Mouse (Mus musculus) megakaryocyte, embryonic 14.5 days (primary cell): Measurements from ENCODE around the gene Psme3. TPM values are rescaled to one million over a fixed set of nuclear protein-coding genes. Genes with fewer than 3 reads are reported as not detected.

Experiments used
- H3K27me3 ChIP-seq: replicated peaks from 2 replicates; pipeline ENCODE3; 2012; ENCODE audit warnings: inconsistent platforms
- H3K36me3 ChIP-seq: replicated peaks from 2 replicates; pipeline ENCODE3; 2012; ENCODE audit warnings: low read length, inconsistent platforms, mixed read lengths
- H3K4me1 ChIP-seq: 2 replicates; pipeline ENCODE4 v1.6.1; 2012; ENCODE audit warnings: inconsistent platforms
- H3K4me3 ChIP-seq: replicated peaks from 2 replicates; pipeline ENCODE3; 2012; ENCODE audit warnings: moderate library complexity, mild to moderate bottlenecking, inconsistent platforms
- H3K9me3 ChIP-seq: 2 replicates; pipeline ENCODE4 v1.6.1; 2012; ENCODE audit warnings: inconsistent platforms
- FLI1 ChIP-seq: IDR thresholded peaks from 2 replicates; pipeline ENCODE4 v1.6.1; 2012; ENCODE audit warnings: low read length, inconsistent platforms, mixed read lengths
- GATA1 ChIP-seq: IDR thresholded peaks from 3 replicates; pipeline ENCODE4 v1.6.1; 2012; ENCODE audit warnings: mixed read lengths, low read length, inconsistent platforms, borderline replicate concordance
- polyA plus RNA-seq: library from polyadenylated mRNA; stranded (reverse); fragments of >175 nt; gene quantifications from 2 replicates; pipeline ENCODE4 v1.2.3, GENCODE M21; 2012; ENCODE audit warnings: low replicate concordance; ENCODE audit not compliant: insufficient read depth

Psme3 gene
- polyA plus RNA-seq, 1 experiment = 32.6 TPM

DNA sequence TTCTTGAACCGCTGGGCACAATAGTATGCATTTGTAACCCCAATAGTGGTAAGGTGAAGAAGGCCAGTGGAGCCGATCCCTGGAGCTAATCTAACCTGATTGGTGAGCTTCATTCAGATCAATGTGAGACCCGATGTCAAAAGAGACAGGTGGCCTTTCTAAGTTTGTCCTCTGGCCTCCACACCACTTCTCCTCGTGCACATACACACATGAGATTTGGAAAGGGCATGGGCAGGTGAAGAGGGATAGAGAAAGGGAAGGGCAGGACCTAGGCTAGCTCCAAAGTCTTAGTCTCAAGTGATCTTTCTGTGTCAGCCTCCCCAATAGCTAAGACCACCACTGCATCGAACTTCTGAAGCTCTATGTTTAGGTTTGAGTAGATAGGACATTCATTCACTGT is 54.1 kb downstream of the Psme3 start:
- TF ChIP-seq FLI1 (no peak), GATA1 (no peak)
- H3K36me3 ChIP-seq = no peaks in the 10 kb centered on the region
- H3K9me3 ChIP-seq = no peaks in the 10 kb centered on the region
- no peak overlapping the region for H3K4me3 ChIP-seq
- peaks cover 47% of the 10 kb centered on the region for H3K27me3 ChIP-seq
- H3K4me1 ChIP-seq = peaks cover 3% of the 10 kb centered on the region; the same call in 1 of the 2 replicates

Other genes with a start within 250 kb of the Psme3 start
- 30.7 and 32.1 TPM in 2 replicates for gene Naglu, start 246.2 kb upstream of the Psme3 start, polyA plus RNA-seq
- gene Hsd17b1, start 237.8 kb upstream of the Psme3 start, polyA plus RNA-seq = 3.5 and 5.8 TPM in 2 replicates
- 17.7 and 36.8 TPM in 2 replicates for gene Coasy, start 233.6 kb upstream of the Psme3 start, polyA plus RNA-seq
- gene Mlx, start 228.9 kb upstream of the Psme3 start, polyA plus RNA-seq = 2.8 and 12.4 TPM in 2 replicates
- 10.4 TPM in 1 of 2 replicates, not detected in the other for gene Psmc3ip, start 220.8 kb upstream of the Psme3 start, polyA plus RNA-seq
- gene Retreg3, start 196.3 kb upstream of the Psme3 start, polyA plus RNA-seq = 1.6 and 6.2 TPM in 2 replicates
- gene Tubg1, start 196.3 kb upstream of the Psme3 start, polyA plus RNA-seq = 63.2 and 80.7 TPM in 2 replicates
- not detected in 2 replicates for gene Tubg2, start 160.3 kb upstream of the Psme3 start, polyA plus RNA-seq
- gene Cntnap1, start 145.7 kb upstream of the Psme3 start, polyA plus RNA-seq = 0.72 and 0.89 TPM in 2 replicates
- gene Plekhh3, start 144.9 kb upstream of the Psme3 start, polyA plus RNA-seq = 2.3 and 6.6 TPM in 2 replicates
- gene Ccr10, start 140.8 kb upstream of the Psme3 start, polyA plus RNA-seq = 0.13 TPM in 1 of 2 replicates, not detected in the other
- 0.65 and 2.0 TPM in 2 replicates for gene Ezh1, start 89.8 kb upstream of the Psme3 start, polyA plus RNA-seq
- gene Ramp2, start 70.2 kb upstream of the Psme3 start, polyA plus RNA-seq = 0.32 TPM in 1 of 2 replicates, not detected in the other
- gene Vps25, start 62.5 kb upstream of the Psme3 start, polyA plus RNA-seq = 100 and 168 TPM in 2 replicates
- gene Wnk4, start 55.6 kb upstream of the Psme3 start, polyA plus RNA-seq = 37.7 and 87.0 TPM in 2 replicates
- gene Cntd1, start 37.2 kb upstream of the Psme3 start, polyA plus RNA-seq = not detected in 2 replicates
- gene Coa3, start 37.1 kb upstream of the Psme3 start, polyA plus RNA-seq = 9.9 and 21.1 TPM in 2 replicates
- 43.7 and 96.0 TPM in 2 replicates for gene Becn1, start 13.9 kb upstream of the Psme3 start, polyA plus RNA-seq
- 2.0 and 2.9 TPM in 2 replicates for gene Aoc2, start 8.8 kb downstream of the Psme3 start, polyA plus RNA-seq
- not detected in 2 replicates for gene Aoc3, start 14.4 kb downstream of the Psme3 start, polyA plus RNA-seq
- gene G6pc, start 51.3 kb downstream of the Psme3 start, polyA plus RNA-seq = not detected in 2 replicates
- 5.7 and 39.7 TPM in 2 replicates for gene Aarsd1, start 101.4 kb downstream of the Psme3 start, polyA plus RNA-seq
- not detected in 2 replicates for gene Gm27029, start 108.6 kb downstream of the Psme3 start, polyA plus RNA-seq
- gene Rundc1, start 108.9 kb downstream of the Psme3 start, polyA plus RNA-seq = 3.1 TPM in 1 of 2 replicates, not detected in the other
- 2.8 TPM in 1 of 2 replicates, not detected in the other for gene Ptges3l, start 109.1 kb downstream of the Psme3 start, polyA plus RNA-seq
- 250 and 697 TPM in 2 replicates for gene Rpl27, start 126.1 kb downstream of the Psme3 start, polyA plus RNA-seq
- 5.7 and 15.6 TPM in 2 replicates for gene Ifi35, start 132.2 kb downstream of the Psme3 start, polyA plus RNA-seq
- 2.6 and 2.9 TPM in 2 replicates for gene Rnd2, start 148.8 kb downstream of the Psme3 start, polyA plus RNA-seq
- 47.7 and 94.2 TPM in 2 replicates for gene Vat1, start 150.0 kb downstream of the Psme3 start, polyA plus RNA-seq
- gene Brca1, start 235.7 kb downstream of the Psme3 start, polyA plus RNA-seq = 1.9 TPM in 1 of 2 replicates, not detected in the other
- 8.2 and 55.6 TPM in 2 replicates for gene Nbr1, start 235.9 kb downstream of the Psme3 start, polyA plus RNA-seq